Mouse (Mus musculus) liver, adult 2 months (tissue): ENCODE results near the gene Fbxo21. TPM values are rescaled to one million over a fixed set of nuclear protein-coding genes. Genes with fewer than 3 reads are reported as not detected.

Experiments
- DNase-seq: peaks from one replicate; pipeline ENCODE4 v3.0.0-alpha.2; 2011; ENCODE audit warnings: low read depth, low spot score; ENCODE audit errors: extremely low read depth
- H3K27ac ChIP-seq: fragments of 200-500 bp; replicated peaks from 2 replicates; pipeline ENCODE4 v1.5.1; 2012; ENCODE audit warnings: low read depth, mild to moderate bottlenecking, control low read depth, inconsistent platforms, low read length; ENCODE audit not compliant: insufficient read depth
- H3K27me3 ChIP-seq: fragments of 200-500 bp; 2 replicates; pipeline ENCODE4 v1.6.1; 2012; ENCODE audit warnings: mild to moderate bottlenecking, moderate library complexity, low read length, inconsistent platforms; ENCODE audit not compliant: control insufficient read depth, insufficient read depth
- H3K36me3 ChIP-seq: fragments of 200-500 bp; 2 replicates; pipeline ENCODE4 v1.6.1; 2012; ENCODE audit warnings: low read length, inconsistent platforms; ENCODE audit not compliant: control insufficient read depth, insufficient read depth
- H3K4me1 ChIP-seq: fragments of 200-500 bp; 2 replicates; pipeline ENCODE4 v1.6.1; 2011; ENCODE audit warnings: low read length; ENCODE audit not compliant: control insufficient read depth, insufficient read depth
- H3K4me3 ChIP-seq: fragments of 200-500 bp; 2 replicates; pipeline ENCODE4 v1.5.1; 2011; ENCODE audit warnings: low read depth, mild to moderate bottlenecking, control low read depth, low read length, moderate library complexity; ENCODE audit not compliant: insufficient read depth
- H3K79me2 ChIP-seq: fragments of 200-500 bp; 2 replicates; pipeline ENCODE4 v1.6.1; 2012; ENCODE audit warnings: inconsistent platforms, mild to moderate bottlenecking, low read length, moderate library complexity; ENCODE audit not compliant: control insufficient read depth, insufficient read depth
- H3K9ac ChIP-seq: fragments of 200-500 bp; 2 replicates; pipeline ENCODE4 v1.6.1; 2012; ENCODE audit warnings: low read depth, mild to moderate bottlenecking, control low read depth, inconsistent platforms, low read length
- CTCF ChIP-seq: fragments of 200-500 bp; IDR thresholded peaks from 2 replicates; pipeline ENCODE4 v1.5.1; 2011; ENCODE audit warnings: low read depth, low read length, control low read depth
- POLR2A ChIP-seq: fragments of 200-500 bp; IDR thresholded peaks from 2 replicates; pipeline ENCODE4 v1.6.1; 2011; ENCODE audit warnings: low read length, control low read depth; ENCODE audit not compliant: insufficient read depth; ENCODE audit errors: extremely low read depth
- WGBS: fragments of 180-500 bp; shearing (Covaris S2); methylation state at CpG from one replicate; pipeline ENCODE4 v1.1.7; 2018; 5-methylcytosine and 5-hydroxymethylcytosine counted together
- polyA plus RNA-seq: library from polyadenylated mRNA; depleted of rRNA; stranded (reverse); fragments of >200 nt; gene quantifications from 2 replicates; pipeline ENCODE4 v1.2.3, GENCODE M21; 2012
- total RNA-seq: library from RNA; depleted of rRNA; stranded (reverse); fragments of >200 nt; gene quantifications from 2 replicates; pipeline ENCODE4 v1.2.3, GENCODE M21; 2014

Fbxo21 gene
- total and polyA plus RNA-seq, 2 experiments, result 55.8 to 79.0 TPM

GRCm38 (mm10) chr5:118033328-118033727 is 56.8 kb downstream of the Fbxo21 start:
- WGBS, result 59% methylated on average over 4 of the region's 4 CpGs
- Histone ChIP-seq H3K4me1 (peaks cover 4% of the 10 kb centered on the region; the same call in 1 of the 2 replicates), H3K27me3 (peaks cover 7% of the 10 kb centered on the region)

GRCm38 (mm10) chr5:118033740-118034139 is 57.2 kb downstream of the Fbxo21 start:
- Histone ChIP-seq H3K9ac (no peak overlapping the region), H3K4me3 (no peak overlapping the region), H3K27me3 (peaks cover 5% of the 10 kb centered on the region), H3K4me1 (peaks cover 4% of the 10 kb centered on the region; the same call in 1 of the 2 replicates), H3K79me2 (no peaks in the 10 kb centered on the region), H3K36me3 (no peaks in the 10 kb centered on the region), H3K27ac (no peak overlapping the region)
- no peak for DNase-seq
- TF ChIP-seq POLR2A (no peak), CTCF (no peak)
- 59% methylated on average over 6 of the region's 6 CpGs for WGBS

More at GRCm38 (mm10) chr5:118033328-118033727, 56.8 kb downstream of the Fbxo21 start:
- TF ChIP-seq CTCF (no peak), POLR2A (no peak)
- Histone ChIP-seq H3K27ac (no peak overlapping the region), H3K9ac (no peak overlapping the region), H3K4me3 (no peak overlapping the region), H3K36me3 (no peaks in the 10 kb centered on the region), H3K79me2 (no peaks in the 10 kb centered on the region)
- no peak for DNase-seq

DNA sequence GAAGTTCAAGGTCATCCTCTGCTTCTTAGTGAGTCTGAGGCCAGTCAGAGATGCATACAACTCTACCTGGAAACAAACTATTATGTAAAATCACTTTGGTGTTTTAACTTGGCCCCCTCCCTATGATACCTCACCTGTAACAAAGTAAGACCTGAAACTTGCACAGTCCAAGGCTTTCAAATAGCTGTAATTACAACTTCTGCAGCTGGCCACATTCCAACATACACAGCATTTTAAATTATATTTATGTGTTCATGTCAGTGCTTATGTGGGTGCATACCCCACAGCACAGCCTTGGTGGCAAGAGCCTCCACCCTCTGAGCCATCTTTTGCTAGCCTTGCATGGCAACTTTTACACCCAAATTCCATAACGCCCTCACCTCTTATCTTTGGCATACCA is 58.1 kb downstream of the Fbxo21 start:
- H3K27me3 ChIP-seq, result 0 out of 2 replicates have a peak, but pooled peaks cover 2% of the 10 kb centered on the region
- no peaks in the 10 kb centered on the region for H3K79me2 ChIP-seq
- TF ChIP-seq CTCF, result no peak
- no peak for TF ChIP-seq POLR2A
- no peak for DNase-seq
- H3K4me1 ChIP-seq, result no peaks in the 10 kb centered on the region
- H3K27ac ChIP-seq, result no peak overlapping the region
- 94% methylated on average over 1 of the region's 1 CpGs for WGBS
- no peak overlapping the region for H3K4me3 ChIP-seq
- H3K9ac ChIP-seq, result no peak overlapping the region
- no peaks in the 10 kb centered on the region for H3K36me3 ChIP-seq

DNA sequence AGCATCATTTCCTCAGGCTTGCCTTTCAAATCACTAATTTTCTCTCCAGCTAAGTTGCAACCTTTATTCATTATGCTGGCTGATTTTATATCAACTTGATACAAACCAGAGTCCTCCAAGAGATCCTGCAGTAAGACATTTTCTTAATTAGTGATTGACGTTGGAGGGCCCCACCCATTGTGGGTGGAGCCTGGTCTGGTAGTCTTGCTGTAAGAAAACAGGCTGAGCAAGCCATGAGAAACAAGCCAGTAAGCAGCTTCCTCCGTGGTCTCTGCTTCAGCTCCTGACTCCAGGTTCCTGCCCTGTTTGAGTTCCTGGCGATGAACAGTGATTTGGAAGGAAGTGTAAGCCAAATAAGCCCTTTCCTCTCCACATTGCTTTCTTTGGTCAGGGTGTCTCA is 59.3 kb downstream of the Fbxo21 start:
- TF ChIP-seq CTCF, result no peak
- TF ChIP-seq POLR2A, result no peak
- Histone ChIP-seq H3K27ac (no peak overlapping the region), H3K4me1 (no peaks in the 10 kb centered on the region), H3K4me3 (no peak overlapping the region), H3K9ac (no peak overlapping the region), H3K27me3 (no peaks in the 10 kb centered on the region), H3K79me2 (no peaks in the 10 kb centered on the region), H3K36me3 (no peaks in the 10 kb centered on the region)
- no peak for DNase-seq
- 61% methylated on average over 3 of the region's 3 CpGs for WGBS

- no peak for DNase-seq
- H3K4me1 ChIP-seq, result no peaks in the 10 kb centered on the region
These were observed 60.6 kb downstream of the Fbxo21 start for GRCm38 (mm10) chr5:118036888-118037797.

More at GRCm38 (mm10) chr5:118036888-118037797, 60.6 kb downstream of the Fbxo21 start:
- Histone ChIP-seq H3K4me3 (no peak overlapping the region), H3K79me2 (no peaks in the 10 kb centered on the region), H3K27me3 (no peaks in the 10 kb centered on the region), H3K9ac (no peak overlapping the region), H3K27ac (no peak overlapping the region), H3K36me3 (no peaks in the 10 kb centered on the region)
- no peak for TF ChIP-seq POLR2A
- no peak for TF ChIP-seq CTCF
- 49% methylated on average over 25 of the region's 25 CpGs for WGBS
